Mouse (Mus musculus) layer of hippocampus, adult 9-11 months (tissue): ENCODE measurements around the gene Supt7l.
"Not testable (repeated sequence)": the region's sequence is repeated elsewhere in the genome, so short reads cannot be mapped to it uniquely, and the experiment has no call there.

Source experiments
- DNase-seq: peaks from one replicate; pipeline ENCODE4 v3.0.0; 2022

Supt7l gene

DNA sequence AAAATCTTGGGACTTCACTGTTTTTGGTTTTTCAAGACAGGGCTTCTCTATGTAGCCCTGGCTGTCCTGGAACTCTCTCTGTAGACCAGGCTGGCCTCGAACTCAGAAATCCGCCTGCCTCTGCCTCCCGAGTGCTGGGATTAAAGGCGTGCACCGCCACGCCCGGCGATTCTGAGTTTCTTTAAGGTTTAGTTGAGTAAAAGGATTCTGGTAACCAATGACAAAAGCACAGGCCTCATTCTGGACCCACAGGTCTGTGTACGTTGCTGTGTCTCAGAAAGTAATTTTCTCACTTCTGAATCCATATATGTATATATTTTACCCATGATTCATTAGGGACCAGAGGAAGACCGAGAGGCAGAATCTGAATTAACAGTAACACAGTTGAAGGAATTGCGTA lies at the start of gene Supt7l:
Supt7l (minus strand) TSS at position 101 of the 400 bp plus-strand sequence.
- not testable (repeated sequence) for DNase-seq

DNA sequence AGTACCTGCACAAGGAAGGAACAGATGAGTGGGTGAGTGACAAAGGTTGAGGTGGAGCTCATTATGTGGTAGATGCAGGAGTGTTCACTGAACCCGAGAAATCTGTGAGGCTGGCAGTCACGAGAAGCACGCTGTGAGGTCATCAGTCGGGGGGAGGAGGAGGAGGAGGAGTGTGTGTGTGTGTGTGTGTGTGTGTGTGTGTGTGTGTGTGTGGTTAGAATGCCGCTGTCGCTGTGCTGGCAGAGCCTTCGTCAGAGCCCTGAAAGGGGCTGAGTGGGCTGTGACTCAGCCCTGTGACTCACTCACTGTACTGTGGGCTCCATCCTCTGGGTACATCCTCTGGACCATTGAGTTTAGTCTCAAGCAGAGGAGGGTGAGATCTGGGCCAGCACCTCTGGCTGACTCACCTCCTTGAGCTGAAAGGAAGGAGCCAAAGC lies 49.0 kb upstream of the Supt7l start:
- peak; percentile 53 for DNase-seq

DNA sequence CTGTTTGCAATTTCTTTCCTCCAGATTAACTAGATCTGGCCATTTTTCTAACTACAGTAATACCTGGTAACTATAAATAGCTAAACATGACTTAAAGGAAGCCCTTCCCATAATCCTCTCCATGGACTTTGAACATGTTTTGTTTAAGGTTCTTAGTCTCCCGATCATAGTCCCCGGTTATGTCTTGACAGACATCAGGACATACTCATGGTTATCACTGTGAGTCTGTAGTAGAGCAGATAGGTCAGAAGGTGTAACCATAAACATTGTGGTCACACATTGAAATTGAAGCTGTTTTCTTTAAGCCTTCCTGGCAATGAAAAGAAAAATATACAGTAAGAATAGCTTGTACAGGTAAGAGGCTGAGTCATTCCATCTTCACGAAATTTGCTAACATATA lies 46.1 kb upstream of the Supt7l start:
- no peak for DNase-seq

DNA sequence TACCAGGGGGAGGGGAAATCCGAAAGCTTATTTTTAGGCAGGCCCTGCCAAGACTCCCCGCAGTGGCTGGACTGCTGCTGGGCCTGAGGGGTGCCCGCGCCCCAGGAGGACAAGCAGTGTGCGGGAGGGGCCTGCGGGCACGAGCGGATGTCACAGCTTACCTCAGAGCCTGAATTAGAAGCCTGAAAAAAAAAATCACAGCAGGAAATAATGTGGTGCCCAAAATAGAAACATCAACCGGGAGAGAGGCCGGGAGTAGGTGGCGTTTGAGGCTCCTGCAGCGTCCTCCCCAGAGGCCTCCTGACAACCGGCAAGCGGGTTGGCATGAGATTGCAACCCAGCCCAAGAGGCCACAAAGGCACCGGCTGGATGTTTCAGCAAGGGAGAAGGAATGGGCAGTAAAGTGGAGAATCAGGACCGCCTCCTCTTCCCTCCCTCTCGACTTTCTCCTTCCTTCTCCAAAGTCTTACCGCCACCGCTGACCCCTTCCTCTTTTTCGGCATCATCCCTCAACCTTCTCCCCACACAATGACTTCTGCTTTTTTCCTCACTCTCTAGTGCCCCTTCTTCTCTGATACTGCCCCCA lies 43.5 kb upstream of the Supt7l start:
- peak; percentile 55 for DNase-seq

DNA sequence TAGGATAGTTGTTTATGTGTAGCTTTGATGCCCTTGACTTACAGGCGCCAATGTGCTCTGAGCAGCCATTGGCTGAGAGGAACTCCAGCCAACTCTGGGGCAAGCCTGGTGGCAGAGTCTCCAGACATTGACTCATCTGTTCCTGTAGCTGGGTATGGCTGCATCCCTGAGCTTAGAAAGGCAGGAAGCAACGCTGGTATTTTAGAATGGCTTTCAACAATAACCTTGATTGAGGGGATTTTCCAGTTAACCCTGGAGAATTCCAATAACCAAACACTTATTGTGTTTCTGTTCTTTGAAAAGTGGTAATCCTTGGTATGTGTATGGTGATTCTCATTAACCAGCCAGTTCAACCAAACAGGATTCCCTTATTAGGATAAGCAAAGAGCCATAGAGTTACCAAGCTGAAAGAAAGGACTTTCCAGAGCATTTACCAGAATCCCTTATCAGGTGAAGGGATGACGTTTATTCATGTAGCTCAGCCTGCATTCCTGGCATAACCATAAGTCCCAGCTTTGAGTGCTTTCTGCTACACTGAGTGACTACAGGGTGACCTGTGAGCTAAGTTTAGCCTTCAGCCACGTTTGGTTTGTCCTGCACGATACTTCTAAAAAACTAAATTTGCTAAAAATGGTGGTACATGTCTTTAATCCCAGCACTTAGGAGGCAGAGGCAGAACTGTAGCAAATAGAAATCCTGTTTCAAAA lies 40.5 kb upstream of the Supt7l start:
- DNase-seq, result no peak

DNA sequence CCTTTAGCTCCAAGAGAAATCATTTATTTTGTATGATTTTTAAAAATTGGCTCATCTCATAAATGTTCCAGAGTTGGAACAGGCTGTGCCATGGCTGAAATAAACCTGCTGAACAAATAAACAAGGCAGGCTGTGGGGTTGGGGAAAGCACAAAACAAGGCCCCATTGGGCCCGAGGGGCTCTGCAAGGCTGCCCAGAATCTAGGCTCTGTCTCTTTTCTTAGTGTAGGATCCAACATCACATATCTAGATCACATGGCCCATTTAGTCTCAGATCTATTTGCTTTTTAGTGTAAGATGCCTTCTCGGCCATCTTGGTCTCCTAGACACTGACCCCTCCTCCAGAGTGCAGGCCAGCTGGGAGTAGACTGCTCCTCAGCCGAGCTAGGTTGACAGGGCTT lies 38.9 kb upstream of the Supt7l start:
- DNase-seq, result no peak

DNA sequence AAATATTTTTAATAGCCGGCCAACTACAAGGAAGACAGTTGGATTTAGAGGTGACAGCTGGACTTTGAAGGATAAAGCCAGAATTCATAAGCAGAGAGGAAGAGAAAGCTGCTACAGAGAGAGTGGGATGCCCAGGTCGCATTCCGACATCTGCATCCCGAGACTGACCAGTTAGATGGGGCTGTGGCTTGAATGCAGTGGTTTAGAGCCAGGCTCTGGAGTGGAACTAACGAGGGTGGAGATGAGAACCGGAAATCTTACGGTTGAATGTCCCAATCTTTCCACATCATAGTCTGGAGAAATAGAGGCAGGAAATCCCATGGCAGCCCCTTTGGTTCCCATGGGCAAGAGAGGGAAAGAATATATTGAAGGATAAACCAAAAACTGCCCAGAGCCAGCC lies 38.4 kb upstream of the Supt7l start:
- DNase-seq, result no peak

DNA sequence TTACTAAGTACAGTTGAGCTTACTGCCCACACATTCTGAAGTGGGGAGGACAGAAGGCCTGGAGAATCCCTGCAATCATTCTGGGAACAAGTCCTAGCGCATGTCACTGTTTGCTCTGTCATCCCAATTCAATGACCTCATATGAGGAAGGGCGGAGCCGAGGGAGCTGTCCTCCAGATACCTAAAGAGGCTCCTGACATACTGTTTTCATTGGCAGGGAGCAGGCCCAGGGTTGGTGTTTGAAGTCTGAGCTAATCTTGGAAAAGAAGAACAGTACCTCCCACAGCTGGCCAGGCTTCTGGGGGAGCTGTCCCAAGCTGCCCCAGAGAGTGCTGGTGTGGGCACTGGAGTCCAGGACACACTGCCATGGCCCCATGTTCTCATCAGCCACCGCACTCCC lies 37.4 kb upstream of the Supt7l start:
- DNase-seq, result no peak

DNA sequence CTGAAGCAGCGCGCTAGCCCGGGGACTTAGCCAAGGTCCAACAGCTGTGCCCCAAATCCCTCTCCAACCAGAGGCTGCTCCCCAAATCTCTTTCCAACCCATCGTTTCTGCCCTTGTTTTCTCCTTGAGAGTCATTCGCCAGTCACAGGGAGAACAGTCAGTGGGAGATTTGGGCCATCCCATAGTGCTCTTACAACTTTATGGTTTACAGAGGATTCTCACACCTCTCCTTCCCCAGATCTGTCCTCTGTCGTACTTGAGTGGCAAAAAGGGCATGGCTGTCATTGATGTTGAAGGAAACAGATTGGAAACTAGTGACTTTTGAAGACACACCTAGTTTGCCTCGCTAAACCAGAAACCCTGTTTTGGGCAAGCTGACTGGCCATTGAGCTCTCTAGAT lies 36.3 kb upstream of the Supt7l start:
- no peak for DNase-seq

DNA sequence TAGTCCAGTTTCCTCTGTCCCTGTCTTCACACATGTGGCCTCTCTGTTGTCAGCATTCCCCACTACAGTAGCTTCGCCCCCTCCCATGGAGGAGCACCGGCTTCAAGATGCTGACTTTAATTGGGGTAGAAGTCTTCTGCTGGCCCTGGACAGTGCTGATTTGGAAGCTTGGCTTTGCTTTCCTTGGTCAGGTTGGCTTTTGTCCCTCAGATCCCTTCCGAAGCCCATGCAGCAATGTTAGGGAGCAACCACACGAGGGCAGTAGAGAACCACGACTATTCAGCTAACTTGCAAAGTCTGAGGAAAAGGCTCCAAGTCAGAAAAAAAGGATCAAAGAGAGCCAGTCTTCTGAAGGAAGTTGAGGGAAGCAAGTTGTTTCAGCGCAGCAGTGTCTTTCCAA lies 35.9 kb upstream of the Supt7l start:
- DNase-seq, result peak; percentile 55

DNA sequence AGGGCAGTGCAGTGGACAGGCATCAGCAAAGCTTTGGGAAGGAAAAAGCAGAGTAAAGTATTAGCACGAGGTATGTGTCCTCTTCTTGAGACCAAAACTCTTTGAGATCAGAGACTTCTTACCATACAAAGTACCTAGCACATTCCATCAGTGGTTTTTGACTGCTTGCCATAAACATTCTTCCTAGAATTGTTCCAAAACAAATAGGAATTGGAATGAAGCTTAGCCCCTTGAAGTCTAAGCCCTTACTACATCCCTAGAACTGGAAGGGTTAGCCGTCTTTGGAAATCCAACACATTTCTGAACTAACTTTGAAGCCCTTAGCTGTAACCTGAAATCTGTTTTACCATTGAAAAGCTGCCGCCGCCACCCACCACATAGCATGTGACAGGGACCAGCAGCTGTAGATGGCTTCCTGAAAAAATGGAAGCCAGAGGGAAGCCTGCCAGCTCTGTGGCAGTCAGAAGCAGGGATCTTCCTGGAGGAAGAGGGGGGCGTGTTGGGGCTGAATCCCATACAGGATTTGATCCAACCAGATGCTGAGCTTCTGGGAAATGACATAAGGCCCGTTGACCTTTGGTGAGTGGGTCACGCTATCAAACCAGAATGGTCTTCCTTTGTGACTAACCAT lies 34.5 kb upstream of the Supt7l start:
- peak; percentile 81 for DNase-seq

DNA sequence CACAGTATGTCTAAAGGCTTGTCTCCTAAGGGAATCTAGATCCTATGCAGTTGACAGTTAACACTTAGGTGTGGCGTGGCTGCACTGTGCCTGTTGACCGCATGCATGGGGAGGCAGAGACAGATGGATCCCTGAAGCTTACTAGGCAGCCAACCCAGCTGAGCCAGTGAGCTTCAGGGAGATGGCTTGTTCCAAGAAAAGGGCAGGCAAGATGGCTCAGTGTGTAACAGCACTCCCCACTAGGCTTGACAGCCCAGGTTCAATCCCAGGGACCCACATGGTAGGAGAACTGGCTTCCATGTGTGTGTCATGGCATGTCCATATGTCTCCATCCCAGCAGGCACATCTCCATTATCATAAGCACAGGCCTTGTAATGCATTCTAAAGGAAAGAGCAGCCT lies 32.7 kb upstream of the Supt7l start:
- no peak for DNase-seq

DNA sequence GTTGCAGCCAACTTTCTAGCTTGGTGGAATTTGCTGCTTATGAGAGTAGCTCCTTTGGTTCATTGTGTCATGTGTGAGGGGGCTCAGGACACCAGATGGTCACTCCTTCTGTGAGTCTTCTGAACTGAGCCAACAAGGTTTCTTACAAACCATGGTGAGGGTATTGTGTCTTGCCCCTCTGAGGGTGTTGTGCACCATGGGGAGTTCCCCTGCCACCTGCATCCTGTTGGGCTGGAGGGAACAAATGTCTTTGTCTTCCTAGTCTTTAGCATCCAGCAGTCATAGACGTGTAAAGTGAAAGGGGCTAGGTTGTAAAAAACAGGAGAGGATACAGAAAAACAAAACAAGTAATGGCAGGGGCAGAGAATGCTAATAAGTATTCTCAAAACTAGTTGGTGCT lies 31.8 kb upstream of the Supt7l start:
- DNase-seq, result no peak

DNA sequence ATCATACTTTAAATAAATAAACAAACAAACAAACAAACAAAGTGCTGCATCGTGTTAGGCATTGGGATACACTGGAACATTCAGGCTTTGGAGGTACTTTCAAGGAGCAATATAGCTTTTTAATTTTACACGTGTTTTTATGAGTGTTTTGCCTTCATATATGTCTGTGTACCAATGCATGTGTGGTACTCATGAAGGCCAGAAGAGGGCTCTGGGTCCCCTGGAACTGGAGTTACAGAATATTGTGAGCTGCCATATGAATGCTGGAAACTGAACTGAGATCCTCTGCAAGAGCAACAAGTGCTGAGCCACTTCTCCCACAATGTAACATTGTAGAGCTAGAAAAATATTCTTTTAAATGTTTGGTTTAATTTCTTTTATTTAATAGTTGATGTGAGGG lies 7.6 kb upstream of the Supt7l start:
- DNase-seq, result no peak

DNA sequence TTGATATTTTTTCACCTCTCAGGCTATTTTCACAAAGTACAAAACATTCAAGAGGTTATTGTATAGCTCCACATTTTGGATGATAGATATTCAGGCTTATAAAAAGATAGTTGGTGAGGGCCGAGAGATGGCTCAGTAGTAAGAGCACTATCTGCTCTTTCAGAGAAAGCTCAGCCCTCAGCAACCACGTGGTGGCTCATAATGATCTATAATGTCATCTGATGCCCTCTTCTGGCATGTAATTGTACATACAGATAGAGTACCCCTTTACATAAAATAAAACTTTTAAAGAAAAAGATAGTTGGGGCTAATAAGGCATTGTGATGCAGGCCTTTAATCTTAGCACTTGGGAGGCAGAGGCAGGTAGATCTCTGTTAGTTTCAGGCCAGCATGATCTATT lies 953 bp upstream of the Supt7l start:
- no peak for DNase-seq

DNA sequence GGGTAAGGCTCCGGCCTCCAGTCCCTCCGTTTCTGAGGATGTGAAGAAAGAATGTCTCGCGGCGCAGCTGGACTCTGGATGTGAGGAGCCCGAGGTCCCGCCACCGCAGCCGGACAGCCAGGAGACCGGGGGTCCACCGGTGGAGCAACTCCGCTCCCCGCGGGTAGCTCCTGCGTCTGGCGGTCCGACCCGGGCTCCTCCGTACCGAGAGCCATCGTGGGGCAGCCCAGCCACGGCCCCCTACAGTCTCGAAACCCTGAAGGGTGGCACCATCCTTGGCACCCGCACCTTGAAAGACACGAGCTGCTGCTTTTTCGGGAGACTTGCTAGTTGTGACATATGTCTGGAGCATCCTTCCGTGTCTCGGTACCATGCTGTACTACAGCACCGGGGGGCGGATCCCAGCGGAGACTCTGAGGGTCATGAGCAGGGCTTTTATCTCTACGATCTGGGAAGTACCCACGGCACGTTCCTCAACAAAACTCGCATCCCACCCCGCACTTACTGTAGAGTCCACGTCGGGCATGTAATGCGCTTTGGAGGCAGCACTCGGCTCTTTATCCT lies 408 bp downstream of the Supt7l start:
- no peak for DNase-seq

DNA sequence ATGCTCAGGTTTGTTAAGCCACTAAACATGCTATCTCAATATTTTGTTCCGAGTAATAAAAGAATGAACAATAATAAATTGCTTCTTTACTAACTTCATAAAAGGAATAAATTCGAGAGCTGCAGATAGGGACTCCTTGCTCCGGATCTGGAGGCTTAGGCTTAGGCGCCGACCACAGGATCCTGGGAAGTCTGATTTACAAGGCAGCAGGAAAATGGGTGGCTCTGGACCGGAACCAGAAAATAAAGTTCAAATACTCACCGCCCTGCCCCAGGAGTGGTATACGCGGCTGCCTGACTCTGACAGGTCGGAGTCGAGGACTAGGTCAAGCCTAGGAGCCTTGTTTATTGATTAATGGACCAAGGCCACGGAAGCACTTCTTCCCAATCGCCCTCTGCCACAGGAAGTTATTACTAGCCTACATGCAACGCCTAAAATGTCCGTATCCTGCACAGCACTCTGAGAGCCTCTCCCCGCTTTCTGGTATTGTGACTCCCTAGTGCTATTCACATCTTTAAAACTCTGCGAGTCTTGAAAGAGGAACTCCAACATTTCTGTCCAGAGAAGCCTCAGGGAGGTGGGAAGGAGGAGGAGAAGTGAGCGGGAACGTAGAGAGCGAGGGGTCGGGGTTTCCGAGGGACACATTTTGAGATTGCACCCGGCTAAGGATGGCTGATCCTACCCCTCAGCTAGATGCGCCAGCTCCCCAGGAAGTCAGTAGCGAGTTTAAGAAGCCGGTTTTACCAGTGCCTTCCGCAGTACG lies 1.1 kb downstream of the Supt7l start, which contains the start of gene Slc4a1ap:
Slc4a1ap (plus strand) TSS at position 642 of the 763 bp plus-strand sequence.
- DNase-seq, result peak; percentile 74

DNA sequence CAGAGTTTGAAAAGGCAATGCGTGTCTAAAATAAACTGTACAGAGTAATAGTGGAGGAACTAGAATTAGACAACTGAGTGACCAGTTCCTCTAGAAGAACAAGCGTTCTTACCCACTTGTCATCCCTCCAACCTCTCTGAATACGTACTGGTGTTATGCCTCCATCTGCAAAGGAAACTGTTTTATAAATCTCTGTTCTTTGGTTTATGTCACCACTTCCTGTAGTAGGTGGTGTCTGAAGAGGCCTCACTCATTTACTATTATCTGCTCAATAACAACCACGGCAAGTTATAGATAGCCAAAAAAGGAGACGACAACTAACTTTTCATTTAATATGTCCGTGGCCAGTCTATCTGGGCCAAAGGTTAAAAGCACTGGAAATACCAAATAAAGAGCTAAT lies 7.1 kb downstream of the Supt7l start:
- no peak for DNase-seq

DNA sequence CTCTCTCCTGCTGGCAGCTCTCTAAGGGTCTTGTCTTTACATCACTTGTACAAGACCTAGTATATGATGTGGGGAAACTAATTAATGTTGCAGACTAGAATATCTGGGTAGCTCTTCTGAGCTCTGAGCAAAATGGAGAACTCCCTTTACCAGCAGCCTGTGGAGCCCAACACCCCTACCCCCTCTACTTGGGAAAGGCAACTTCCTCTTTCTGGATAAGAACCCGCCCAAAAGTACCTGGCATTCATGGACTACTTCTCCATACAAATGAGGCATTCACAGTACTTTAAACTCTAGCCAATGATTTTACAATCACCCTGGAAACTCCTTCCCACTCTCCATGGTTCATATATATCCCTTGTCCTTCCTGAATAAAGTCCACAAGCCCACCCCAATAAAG lies 15.1 kb downstream of the Supt7l start:
- peak; percentile 16 for DNase-seq

DNA sequence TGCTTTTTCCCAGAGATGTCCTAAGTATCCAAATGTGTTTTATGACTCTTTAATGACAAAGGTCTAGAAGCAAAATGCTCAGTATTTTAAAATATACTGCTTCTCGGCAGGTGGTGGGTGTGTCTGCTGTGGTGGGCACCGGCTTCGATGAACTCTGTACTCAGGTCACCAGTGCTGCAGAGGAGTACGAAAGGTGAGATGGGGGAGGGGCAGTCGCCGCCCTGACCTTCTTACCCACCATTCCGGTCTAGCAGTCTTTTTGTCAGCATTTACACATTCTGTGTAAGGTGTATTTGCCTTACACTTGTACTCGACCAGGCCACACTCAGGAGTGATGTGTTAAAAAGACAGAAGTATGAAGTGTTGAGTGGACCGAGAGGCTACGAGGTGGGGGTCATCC lies 22.8 kb downstream of the Supt7l start:
- DNase-seq, result no peak

DNA sequence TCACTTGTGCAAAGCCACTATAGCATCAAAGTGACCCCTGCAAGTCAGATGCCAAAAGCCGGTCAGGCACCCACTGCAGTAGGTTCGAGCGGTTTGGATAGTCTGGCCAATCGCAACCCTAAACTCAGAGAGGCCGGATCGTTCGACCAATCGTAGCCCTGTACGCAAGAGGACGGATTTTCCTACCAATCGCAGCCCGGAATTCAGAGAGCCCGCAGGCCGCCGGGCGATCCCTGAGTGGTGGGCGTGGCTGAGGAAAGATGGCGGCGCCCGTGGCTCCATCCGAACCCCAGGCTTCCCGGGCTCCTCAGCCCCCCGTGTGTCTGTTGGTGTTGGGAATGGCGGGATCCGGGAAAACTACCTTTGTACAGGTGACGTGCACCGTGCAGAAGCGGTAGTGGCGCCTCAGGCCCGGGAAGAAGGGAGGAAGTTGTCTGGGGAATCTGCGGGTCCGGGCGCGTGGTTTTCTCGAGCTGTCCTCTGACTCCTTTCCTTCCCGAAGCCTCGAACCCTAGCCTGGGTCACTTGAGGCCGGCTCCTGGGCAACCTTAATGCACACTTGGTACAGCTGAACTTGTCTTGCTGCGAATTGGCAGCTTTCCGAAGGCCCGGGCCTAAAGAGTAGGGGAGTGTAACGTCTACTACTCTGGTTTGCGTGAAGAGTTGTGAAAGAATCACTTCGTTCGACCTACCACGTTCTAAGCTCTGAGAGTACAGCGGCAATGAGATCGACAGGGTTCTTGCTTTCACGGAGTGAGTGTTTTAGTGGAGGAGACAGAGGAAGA lies 32.9 kb downstream of the Supt7l start, which contains the start of gene Gpn1:
Gpn1 (plus strand) TSS at position 229 of the 785 bp plus-strand sequence.
- peak; percentile 92 for DNase-seq

DNA sequence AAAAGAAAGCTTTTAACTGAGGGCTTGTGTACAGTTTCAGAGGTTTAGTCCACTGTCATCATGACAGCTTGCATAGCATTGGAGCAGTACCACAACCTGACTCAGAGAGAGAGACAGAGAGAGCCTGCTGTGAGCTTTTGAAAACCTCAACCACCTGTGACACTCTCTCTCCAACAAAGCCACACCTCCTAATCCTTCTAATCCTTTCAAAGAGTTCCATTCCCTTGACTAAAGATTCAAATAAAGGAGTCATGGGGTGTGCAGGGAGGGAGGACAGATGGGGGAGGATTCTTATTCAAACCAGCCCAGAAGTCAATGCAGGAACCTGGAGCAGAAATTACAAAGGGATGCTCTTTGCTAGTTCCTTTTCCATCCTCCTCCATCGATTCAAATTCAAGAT lies 35.6 kb downstream of the Supt7l start:
- DNase-seq, result no peak
